Mouse (Mus musculus) lung, adult 18-20 months (tissue): ENCODE data around the gene Fam240a.

Experiments
- DNase-seq, 2 experiments: peaks; one replicate each; pipeline ENCODE4 v3.0.0; 2022; ENCODE audit warnings: mixed read lengths in 2 of 2

The Fam240a gene

DNA sequence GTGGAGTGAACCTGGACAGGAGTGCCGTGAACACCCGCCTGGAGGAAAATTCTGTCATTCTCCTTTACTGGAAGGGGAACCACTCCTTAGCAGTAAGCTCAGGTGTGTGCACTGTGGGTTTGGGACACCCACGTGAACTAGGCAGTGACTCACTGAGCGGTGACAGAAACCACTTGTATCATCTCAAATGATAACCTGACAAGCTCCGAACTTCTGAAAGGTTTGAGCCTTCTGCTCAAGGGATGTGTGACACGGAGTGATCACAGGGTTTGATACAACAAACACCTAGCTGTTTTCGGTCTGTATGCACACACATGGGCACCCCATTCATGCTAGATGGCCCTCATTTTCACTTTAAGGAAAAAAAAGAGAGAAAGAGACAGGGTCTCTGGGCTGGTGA lies at the start of gene Fam240a:
Gene Fam240a, minus strand, starts transcription at position 76 of the 400 bp plus-strand sequence.
- DNase-seq = no peak

DNA sequence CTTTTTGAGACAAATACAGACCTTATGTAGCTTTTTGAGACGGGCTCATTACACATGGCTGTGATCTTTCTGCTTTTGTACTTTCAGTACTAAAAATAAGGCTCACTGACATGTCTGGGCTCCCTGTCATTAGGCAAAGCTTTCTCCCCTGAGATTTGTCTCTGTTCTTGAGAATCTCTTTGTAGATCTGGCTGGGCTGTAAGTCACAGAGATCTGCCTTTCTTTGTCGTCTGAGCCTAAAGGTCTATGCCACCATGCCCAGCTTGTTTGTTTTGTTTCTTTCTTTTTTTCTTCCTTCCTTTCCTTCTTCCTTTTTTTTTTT lies 49.2 kb upstream of the Fam240a start:
- DNase-seq = no peak

DNA sequence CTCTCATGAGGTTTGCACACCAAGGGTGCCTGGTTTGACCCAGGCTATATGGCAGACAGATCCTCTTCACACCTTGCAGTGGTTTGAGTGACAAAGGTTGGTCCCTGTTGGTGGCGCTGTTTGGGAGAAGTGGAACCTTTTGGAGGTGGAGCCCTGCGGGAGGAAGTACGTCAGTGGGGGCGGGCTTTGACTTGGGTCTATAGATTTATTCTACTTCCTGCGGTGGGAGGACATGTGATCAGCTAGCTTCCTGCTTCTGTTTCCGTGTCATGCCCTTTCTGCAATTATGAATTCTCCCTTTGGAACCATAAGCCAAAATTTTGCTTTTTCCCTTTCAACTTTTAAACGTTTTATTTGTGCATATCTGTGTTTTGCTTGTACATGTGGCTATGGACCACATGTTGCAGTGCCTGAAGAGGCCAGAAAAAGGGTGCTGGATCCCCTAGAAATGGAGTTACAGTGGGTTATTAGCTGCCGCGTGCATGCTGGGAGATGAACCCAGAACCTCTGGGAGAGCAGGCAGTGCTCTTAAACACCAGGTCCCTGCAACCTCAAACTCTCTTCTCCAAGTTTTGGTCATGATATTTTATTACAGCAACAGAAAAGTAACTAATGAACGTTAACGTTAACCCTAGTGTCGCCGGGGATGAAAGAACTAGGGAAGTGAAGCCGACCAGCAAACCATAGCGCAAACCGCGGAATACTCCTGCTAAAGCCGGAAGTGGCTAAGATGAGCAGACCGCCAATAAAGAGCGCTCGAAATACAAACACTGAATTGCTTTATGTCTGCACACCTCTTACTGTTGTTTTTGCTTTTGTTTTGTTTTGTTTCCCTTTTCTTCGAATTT lies 48.6 kb upstream of the Fam240a start:
- DNase-seq = no peak

DNA sequence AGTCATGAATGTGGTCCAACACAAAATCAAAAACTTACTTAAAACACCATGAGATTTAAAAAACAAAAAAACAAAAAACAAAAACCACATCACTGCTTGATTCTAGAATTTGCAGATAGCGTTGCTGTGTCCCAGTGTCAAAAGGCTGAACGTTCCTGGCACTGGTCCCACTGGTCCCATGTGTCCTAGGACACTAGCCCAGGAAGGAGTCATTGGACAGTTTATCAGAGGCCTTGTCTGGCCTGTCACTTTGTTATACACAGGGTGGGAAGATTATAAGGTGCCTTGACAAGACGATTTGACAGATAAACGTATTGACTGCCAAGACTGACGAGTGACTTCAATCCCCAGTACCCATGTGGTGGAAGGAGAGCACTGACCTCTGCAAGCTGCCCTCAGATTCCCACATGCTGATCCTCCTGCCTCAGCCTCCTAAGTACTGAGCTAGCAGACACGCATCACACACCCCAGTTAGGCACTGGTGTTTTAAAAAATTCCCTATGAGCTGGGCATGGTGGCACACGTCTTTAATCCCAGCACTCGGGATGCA lies 47.0 kb upstream of the Fam240a start:
- DNase-seq = no peak

DNA sequence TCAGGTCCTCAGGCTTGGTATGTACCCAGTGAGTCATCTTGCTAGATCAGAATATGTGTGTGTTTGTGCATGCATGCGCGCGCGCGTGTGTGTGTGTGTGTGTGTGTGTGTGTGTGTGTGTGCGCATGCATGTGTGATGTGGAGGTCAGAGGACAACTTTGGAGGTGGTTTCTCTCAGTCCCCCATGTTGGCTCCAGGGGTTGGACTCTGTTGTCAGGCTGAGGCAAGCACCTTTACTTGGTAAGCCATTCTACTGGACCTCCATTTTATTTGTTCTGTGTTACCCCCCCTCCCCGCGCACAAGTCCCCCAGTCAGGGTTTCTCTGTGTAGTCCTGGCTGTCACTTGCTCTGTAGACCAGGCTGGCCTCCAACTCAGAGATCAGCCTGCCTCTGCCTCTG lies 44.7 kb upstream of the Fam240a start:
- no peak for DNase-seq

DNA sequence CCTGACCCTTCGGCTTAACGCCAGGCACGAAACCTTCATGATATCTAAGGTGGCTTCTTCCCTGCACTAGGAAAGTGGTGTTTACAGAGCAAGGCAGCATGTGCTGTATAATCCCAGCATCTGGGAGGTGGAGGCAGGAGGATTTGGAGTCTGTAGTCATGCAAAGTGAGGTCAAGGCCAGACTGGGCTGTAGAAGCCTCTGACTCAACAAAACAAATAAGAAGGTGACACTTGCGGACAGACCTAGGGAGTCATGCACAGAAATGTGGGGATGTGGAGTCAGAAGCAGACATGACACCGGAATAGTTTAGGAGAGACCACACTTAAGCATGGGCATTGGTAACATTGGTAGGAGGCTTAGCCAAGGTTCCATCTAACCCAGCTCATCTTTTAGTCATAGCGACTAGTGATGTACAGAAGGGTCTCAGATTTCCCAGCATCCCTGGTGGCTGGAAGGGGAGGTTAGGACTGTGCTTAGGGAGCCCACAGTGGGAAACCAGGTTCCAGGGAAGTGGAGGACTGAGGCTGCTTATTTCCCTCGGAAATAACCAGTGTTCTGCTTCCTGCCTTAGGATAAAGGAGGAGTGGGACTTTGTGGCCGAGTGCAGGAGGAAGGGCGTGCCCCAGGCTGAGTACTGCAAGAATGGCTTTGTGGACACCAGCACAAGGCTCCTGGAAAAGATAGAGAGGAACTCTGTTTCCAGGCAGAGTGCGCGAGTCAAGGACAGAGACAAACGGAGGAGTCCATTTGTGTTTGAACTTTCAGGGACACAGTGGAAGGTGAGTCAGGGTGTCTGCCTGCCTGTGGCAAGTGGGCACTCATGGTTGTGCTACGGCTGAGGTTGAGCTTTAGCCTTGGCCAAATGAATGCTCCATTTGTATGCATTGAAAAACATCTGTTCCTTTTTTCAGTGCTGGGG lies 43.8 kb upstream of the Fam240a start:
- DNase-seq = no peak

DNA sequence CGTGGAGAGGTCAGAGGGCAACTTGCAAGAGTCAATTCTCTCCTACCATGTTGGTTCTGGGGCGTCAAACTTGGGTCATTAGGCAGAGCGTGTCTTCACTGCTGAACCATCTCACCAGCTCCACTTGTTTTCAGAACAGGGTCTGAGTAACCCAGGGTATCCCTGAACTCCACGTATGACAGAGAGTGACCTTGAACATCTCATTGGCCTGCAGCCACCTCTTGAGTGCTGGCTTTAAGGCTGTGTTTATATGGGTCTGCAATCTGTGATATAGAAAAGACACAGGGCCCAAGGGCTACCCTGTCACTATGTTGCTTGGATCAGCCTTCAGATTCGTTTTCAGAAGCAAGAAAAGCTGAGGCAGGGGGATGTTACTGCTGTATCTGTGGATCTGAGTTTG lies 43.0 kb upstream of the Fam240a start:
- DNase-seq = no peak

DNA sequence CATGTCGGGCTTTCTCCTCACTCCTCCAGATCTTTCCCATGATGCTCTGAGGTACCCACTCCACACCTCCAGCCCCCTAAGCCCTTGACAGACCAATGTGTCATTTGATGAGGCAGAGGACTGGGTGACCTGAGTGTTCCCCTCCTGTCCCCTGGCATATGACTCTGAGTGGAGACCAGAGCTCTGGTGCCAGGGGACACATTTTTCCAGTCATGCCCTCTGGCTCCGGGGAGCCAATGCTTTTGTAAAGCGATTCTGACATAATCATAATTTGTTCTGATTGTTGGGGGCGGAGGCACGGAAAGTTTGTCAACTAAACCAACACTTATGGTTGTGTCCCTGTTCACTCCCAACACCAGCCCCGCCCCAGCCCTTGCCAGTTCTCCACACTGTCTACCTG lies 39.3 kb upstream of the Fam240a start:
- no peak for DNase-seq

DNA sequence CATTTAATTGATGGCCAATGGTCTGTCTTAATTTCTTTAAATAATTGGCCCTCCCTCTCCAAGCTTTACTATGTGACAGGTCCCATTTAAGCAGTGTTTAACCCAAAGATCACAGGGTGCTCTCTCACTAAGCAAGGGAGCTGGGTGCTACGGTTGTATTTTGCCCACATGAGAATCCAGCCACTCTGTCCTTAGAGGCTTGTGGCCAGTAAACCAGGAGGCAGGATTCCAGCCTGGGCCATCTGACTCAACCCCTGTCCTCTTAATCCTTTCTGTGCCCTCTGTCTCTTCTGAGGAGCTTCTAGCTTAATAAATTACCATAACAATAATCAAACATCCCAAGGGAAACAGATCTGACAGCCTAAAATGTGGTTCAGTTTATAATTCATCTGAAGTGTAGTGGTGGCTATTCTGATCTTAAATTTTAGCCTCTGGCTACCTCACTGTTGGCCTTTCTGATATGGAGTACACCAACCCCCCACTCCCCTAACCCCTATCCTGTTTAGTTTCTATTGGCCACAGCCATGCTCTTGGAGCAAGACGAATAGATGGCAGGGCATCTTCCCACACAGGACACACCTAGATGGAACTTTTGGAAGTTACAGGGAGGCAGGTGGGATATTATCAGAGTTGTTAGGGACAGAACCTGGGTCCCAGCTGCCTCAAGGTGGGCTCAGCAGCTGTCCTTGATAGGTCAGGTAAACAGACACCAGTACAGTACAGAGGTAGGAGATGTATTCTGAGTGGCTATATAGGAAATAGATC lies 38.2 kb upstream of the Fam240a start:
- no peak for DNase-seq

DNA sequence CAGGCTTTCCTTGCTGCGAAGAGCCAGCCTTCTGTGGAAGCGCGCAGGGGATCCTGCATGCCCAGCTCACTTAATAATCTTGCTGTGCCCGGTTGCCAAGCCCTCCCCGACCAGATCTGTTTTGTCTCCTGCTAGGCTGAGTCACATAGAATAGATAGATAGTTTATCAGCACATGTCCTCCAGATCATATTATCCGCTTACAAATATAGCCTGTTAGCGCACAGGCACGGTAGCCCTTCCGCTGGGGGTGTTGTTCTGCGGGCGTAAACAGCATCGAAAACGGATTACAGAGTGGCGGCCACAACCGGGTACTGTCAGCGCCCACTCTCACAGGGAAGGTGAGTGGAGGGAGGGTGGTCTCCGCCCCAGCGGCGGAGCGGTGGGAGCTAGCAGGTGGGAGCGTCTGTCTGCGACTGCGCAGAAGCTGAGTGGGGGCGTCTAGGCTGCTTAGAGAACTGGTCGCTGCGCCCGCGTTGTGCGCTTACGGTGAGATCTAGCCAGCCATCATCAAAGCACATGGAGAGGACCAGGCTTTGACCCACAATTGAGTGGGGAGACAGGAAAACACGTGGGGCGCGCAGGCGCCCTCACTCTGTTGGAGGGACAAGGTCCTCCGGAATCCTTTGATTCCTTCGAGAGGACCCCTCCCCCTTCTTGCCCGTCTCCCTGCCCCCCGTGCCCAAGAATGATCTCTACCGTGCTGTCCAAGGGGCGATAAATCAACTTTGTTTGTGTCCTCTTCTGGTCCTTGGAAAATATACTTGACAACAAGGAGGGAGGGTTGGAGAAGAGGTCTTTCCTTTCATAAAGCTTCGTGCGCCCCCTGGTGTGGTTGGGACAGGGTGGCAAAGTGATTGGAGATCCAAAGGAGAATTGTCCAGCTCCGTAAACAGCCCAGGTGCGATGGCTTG lies 37.1 kb upstream of the Fam240a start:
- DNase-seq = peak; percentile 47 to 60

DNA sequence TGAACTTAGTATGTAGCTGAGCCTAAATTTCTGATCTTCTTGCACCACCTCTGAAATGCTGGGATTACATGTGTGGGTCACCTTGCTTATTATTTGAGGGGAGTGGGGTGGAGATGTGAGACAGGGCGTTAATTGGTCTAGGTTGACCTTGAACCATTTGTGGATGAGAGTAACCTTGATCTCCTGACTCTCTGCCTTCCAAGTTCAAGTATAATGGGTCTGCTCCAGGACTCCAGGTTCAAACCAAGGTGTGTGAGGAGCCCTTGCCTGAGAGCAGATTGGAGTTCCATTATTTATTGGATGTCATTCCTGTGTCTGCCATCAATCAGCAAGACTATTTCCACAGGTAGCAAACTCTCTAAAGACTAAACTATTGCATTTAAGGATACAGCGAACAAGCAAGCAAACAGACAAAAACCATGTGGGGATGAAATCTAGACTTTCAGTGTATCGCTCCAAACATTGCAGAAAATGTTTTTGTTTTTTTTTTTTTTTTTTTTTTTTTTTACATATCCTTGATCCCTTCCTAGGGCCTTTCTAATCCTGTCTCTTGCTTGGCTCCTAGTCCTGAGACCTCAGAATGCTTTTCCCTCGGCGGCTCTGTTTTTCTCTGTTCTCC lies 36.4 kb upstream of the Fam240a start:
- DNase-seq = no peak

DNA sequence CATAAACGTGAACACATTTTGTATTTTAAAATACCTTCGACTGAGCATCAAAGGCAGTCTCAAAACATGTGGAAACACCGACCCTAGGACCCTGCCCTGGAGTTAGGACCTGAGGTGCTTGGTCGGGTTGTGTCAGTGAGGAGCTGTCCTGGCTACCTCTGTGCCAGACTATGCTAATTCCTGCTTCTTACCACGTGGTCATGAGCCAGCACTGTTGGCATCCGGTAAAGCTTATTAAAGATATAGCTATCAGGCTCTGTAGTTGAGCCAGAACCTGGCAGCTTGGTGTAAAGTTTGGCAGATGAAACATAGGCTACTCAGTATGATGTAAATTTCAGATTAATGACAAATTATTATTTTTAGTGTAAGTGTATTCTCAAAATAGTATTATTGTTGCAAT lies 35.7 kb upstream of the Fam240a start:
- no peak for DNase-seq

DNA sequence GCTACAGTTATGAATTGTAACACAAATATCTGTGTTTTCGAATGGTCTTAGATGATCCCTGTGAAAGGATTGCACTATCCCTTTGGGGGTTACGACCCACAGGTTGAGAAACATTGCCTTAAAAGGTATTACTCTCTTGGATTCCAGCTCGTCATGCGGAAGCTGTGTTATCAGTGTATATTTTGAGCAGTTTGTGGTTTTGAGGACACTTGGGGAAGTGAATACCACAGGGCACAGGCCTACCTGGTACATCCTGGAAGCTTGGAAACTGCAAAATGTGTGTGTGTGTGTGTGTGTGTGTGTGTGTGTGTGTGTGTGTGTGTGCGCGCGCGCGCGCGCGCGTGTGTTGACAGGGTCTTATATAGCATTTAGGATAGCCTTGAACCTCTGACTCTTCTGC lies 35.2 kb upstream of the Fam240a start:
- no peak for DNase-seq

DNA sequence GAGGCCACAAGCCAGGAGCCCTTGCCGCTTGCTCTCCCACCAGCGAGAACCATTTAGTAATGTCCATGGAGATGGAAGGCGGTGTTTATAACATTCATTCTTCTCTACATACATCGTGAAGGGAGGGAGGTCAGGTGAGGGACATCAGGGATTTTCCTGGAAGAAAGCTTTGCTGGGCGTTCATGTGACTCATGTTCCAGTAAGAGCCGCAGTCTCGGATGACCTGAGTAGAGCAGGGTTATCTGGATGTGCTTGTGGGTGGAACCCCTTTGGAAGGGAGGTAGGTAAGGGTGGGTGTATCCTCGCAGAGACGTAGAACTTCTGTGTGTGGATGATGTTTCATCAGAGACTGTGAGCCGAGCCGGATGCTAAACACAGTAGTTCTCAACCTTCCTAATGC lies 34.7 kb upstream of the Fam240a start, which contains the start of gene Lrrc2:
Gene Lrrc2, plus strand, starts transcription at position 149 of the 400 bp plus-strand sequence.
- no peak for DNase-seq

DNA sequence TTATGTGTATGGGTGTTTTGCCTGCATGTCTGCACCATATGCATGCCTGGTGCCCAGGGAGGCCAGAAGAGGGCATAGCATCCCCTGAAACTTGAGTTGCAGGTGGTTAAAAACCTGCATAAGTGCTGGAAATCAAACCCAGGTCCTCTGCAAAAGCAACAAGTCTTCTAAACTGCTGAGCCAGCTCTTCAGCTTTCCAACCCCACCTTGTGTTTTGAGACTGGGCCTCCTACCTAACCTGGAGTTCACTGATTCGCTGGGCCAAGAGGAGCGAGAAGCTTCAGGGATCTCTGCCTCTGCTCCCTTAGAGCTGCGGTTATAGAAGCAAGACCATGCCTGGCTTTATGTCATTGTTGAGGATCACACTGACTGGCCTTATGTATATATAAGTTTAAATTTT lies 33.4 kb upstream of the Fam240a start:
- DNase-seq = no peak

DNA sequence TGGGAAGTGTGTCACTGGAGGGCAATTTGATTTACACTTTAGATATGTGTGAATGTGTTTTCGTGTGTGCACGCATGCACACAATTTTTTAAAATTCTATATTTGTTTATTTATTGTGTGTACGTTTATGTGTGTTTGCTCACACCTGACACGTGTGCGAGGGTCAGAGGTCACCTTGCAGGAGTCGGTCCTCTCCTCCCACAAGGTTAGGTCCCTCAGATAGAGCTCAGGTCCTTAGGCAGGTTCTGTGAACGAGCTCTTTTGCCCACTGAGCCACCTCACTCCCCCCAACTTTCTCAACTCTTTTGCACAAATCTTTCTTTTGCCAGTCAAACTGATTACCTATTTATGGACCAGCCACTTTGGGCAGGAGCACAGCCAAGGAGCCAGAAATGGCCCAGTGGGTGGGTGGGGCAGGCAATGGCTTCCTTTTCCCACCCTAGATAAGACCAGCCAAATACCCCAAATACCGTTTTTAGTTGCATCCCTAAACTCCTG lies 32.2 kb upstream of the Fam240a start:
- DNase-seq = no peak

DNA sequence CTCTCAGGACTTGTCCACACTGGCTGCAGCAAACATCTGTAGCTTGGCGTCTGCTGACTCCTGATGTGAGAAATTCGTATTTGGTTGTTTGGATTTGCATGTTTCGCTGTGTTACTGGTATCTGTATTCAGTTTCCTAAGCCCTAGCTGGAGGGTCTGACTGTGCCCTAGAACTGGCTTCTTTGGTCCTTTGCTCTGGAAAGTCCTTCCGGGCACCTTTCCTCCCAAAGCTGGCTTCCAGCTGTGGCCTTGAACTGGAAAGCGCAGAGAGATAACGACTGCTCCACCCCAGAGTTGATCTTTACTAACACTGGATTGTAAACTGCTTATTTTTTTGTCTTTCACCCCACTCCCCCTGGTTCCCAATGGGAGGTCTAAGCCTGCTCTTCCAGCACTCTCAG lies 31.2 kb upstream of the Fam240a start:
- DNase-seq = no peak

DNA sequence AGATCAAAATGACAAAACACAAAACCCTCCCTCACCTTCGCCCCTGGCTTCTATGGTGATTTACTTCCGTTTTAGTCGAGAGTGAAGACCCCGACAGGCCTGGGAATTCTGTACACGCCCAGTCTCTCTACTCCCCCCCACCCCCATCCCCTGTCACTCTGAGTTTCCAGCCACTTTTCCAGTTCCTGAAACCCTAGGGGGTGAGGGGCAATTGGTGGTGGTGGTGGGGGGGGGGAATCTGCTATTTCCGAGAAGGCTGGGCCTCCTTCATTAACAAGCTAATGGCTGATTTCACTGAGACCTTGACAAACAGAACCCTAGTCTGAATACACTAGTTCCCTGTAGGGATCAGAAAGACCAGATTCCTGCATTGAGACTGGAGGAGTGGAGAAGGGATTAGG lies 30.6 kb upstream of the Fam240a start:
- no peak for DNase-seq

DNA sequence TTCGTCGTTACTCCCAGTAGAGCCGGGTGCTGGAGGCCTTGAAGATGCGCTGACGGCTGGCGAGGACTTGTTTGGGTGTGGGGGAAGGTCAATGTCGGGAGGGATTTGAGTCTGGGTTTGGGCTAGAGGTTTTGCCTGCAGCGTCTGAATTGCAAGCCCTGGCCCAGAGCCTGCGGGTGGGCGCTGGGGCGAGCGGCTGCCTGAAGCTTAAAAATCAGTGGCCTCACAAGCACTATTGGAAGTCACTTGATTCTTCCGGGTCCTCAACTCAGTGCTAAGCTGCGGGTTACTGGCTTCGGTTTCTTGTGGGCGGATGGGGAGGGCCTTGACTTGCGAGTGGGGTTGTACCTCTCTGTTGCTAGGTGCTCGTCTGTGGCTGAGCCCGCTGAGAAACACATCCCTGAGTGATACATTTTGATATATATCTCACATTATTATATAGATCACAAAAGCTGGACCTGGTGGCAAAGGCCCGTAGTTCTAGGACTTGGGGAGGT lies 29.9 kb upstream of the Fam240a start:
- DNase-seq = no peak

DNA sequence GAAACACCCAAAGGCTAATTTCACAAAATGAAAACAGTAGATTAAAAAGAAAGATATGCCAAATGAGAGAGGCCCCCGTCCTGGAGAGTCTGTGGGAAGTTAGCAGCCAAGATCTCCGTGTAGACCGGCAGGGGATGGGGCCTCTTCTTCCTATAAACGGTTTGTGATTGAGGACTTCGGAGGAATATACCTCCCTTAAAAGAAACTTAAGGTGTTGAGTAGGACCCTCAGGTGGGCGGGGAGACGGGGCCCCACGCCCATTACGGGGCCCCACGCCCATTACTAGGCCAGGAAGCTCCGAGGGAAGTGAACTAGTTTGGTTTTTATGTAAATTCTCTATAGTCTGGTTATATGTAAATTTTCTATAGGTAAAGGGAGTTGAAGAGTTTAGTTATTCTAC lies 29.3 kb upstream of the Fam240a start, which contains the start of gene Tdgf1:
Gene Tdgf1, minus strand, starts transcription at position 233 of the 400 bp plus-strand sequence.
- DNase-seq = no peak

DNA sequence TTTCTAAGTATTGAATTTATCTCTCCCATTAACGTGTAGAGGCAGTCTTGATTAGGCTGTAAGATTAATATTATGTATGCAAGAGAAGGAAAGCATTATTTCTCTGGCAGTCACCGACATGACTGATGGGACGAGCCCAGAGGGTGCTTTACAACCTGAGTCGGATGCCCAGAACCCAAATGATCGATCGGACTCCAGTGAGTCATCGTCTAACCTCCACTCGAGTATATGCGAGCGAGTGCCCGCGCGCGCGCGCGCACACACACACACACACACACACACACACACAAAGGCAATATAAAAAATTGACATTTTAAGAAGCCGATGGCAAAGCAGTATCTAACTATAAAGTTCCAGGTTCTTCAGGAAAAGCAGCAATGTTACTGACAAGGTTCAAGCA lies 28.7 kb upstream of the Fam240a start:
- DNase-seq = no peak
